8 mouse cellular contexts compared by ENCODE assay signal in the genomic region with DNA sequence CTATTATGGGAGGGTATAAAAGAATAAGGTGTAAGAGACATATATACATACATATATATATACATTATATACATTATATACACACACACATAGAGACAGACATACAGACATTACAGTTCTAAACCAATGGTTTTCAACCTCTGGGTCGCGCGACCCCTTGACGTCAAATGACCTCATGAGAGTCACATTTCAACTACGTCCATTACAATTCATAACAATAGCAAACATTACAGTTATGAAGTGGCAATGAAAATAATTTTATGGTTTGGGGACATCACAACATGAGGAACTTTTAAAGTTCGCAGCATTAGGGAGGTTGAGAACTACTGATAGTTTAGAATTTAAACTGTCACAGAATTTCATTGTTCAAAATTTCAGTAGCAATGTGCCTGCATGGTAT. TPM values are rescaled to one million over a fixed set of nuclear protein-coding genes. Genes with fewer than 3 reads are reported as not detected.
DNase-seq lines count a peak whose midpoint lies in the region; ATAC-seq lines count a peak whose summit lies in the region.

No protein-coding gene starts in this region.

- H3K9ac ChIP-seq in heart, embryonic 15.5 days = peak overlapping the region; percentile 98
- H3K9ac ChIP-seq in embryonic facial prominence, embryonic 11.5 days (replicated peaks; ENCODE audit: low read length) = no peak overlapping the region
- H3K9ac ChIP-seq in hindbrain, embryonic 13.5 days = peak overlapping the region; percentile 98; the same call in 1 of the 2 replicates

- intact Hi-C loops in heart, postnatal 25 days (cut with DNase I) = loop anchor here (2.0 to 10.0 kb wide), 4 partner anchors 29 to 217 kb away; a partner anchor contains a TSS

- H3K4me1 ChIP-seq in heart, embryonic 15.5 days (replicated peaks) = peaks cover 25% of the 10 kb centered on the region
- H3K4me1 ChIP-seq in embryonic facial prominence, embryonic 11.5 days (ENCODE audit: control insufficient read depth, insufficient read depth, low read length) = no peaks in the 10 kb centered on the region
- H3K4me1 ChIP-seq in hindbrain, embryonic 13.5 days (replicated peaks) = peaks cover 29% of the 10 kb centered on the region
- peaks cover 25% of the 10 kb centered on the region for H3K4me1 ChIP-seq in midbrain, embryonic 10.5 days

- H3K36me3 ChIP-seq in heart, embryonic 15.5 days = no peaks in the 10 kb centered on the region
- no peaks in the 10 kb centered on the region for H3K36me3 ChIP-seq in embryonic facial prominence, embryonic 11.5 days (replicated peaks; ENCODE audit: control insufficient read depth, insufficient read depth, low read depth, low read length)
- no peaks in the 10 kb centered on the region for H3K36me3 ChIP-seq in hindbrain, embryonic 13.5 days
- peaks cover 3% of the 10 kb centered on the region; the same call in 1 of the 2 replicates for H3K36me3 ChIP-seq in midbrain, embryonic 10.5 days

- WGBS in heart, embryonic 15.5 days = 69% methylated on average over 6 of the region's 6 CpGs
- WGBS in embryonic facial prominence, embryonic 11.5 days = 65% methylated on average over 6 of the region's 6 CpGs
- 74% methylated on average over 6 of the region's 6 CpGs for WGBS in hindbrain, embryonic 13.5 days
- WGBS in midbrain, embryonic 10.5 days = 81% methylated on average over 6 of the region's 6 CpGs

- DNase-seq in heart, postnatal 25 days (ENCODE audit: low spot score) = no peak
- peak; percentile 23 for DNase-seq in embryonic facial prominence, embryonic 11.5 days (ENCODE audit: low spot score)
- no peak for DNase-seq in midbrain, embryonic 10.5 days (ENCODE audit: low spot score)
- no peak for DNase-seq in adrenal gland, postnatal 4 days (ENCODE audit: low spot score in 2 of 2)
- DNase-seq in spleen, adult 12 weeks (ENCODE audit: low spot score) = no peak
- DNase-seq in layer of hippocampus, adult 9-11 months = no peak

- H3K27ac ChIP-seq in heart, embryonic 15.5 days = no peak overlapping the region
- H3K27ac ChIP-seq in embryonic facial prominence, embryonic 11.5 days (replicated peaks; ENCODE audit: low read depth, low read length) = no peak overlapping the region
- H3K27ac ChIP-seq in hindbrain, embryonic 13.5 days = no peak overlapping the region
- no peak overlapping the region for H3K27ac ChIP-seq in midbrain, embryonic 10.5 days (replicated peaks)

- no peak for ATAC-seq in heart, embryonic 15.5 days (replicated peaks; ENCODE audit: insufficient number of reproducible peaks, insufficient read depth, low FRiP score, low read depth)
- ATAC-seq in embryonic facial prominence, embryonic 11.5 days (replicated peaks; ENCODE audit: insufficient number of reproducible peaks, low FRiP score, low TSS enrichment, low read depth) = no peak
- ATAC-seq in hindbrain, embryonic 13.5 days (ENCODE audit: low FRiP score) = no peak

- no peaks in the 10 kb centered on the region for H3K9me3 ChIP-seq in heart, embryonic 15.5 days (replicated peaks)
- H3K9me3 ChIP-seq in embryonic facial prominence, embryonic 11.5 days (replicated peaks; ENCODE audit: control insufficient read depth, low read length) = no peaks in the 10 kb centered on the region
- H3K9me3 ChIP-seq in hindbrain, embryonic 13.5 days = no peaks in the 10 kb centered on the region
- peaks cover 5% of the 10 kb centered on the region; the same call in 1 of the 2 replicates for H3K9me3 ChIP-seq in midbrain, embryonic 10.5 days (replicated peaks)

- peak overlapping the region; percentile 72 for H3K4me2 ChIP-seq in heart, embryonic 15.5 days
- peak overlapping the region; percentile 71 for H3K4me2 ChIP-seq in embryonic facial prominence, embryonic 11.5 days (ENCODE audit: low read depth, low read length)
- peak overlapping the region; percentile 66 for H3K4me2 ChIP-seq in hindbrain, embryonic 13.5 days

- H3K4me3 ChIP-seq in heart, embryonic 15.5 days = peak overlapping the region; percentile 79
- H3K4me3 ChIP-seq in embryonic facial prominence, embryonic 11.5 days (ENCODE audit: low read depth, low read length) = peak overlapping the region; percentile 91; the same call in 1 of the 2 replicates
- H3K4me3 ChIP-seq in hindbrain, embryonic 13.5 days = peak overlapping the region; percentile 91
- peak overlapping the region; percentile 89 for H3K4me3 ChIP-seq in midbrain, embryonic 10.5 days

- H3K27me3 ChIP-seq in heart, embryonic 15.5 days = no peaks in the 10 kb centered on the region
- H3K27me3 ChIP-seq in embryonic facial prominence, embryonic 11.5 days (ENCODE audit: control insufficient read depth, insufficient read depth, low read length) = no peaks in the 10 kb centered on the region
- no peaks in the 10 kb centered on the region for H3K27me3 ChIP-seq in hindbrain, embryonic 13.5 days
- H3K27me3 ChIP-seq in midbrain, embryonic 10.5 days (ENCODE audit: low read depth, poor library complexity, severe bottlenecking) = no peaks in the 10 kb centered on the region

RNA-seq across cellular contexts. Expression of a gene that starts 1.5 kb away (rescaled TPM):
- 5.1 TPM in 2 replicates for polyA plus RNA-seq in heart, embryonic 15.5 days (2015; fragmentation: Nextera tagmentation; extraction: Ambion mirVana)
- total RNA-seq in heart, postnatal 25 days (2021) = 10 to 100 TPM; 14.5 to 16.1 TPM
- polyA plus RNA-seq in embryonic facial prominence, embryonic 11.5 days (2014; fragmentation: Nextera tagmentation; extraction: Ambion mirVana) = 4.7 and 6.6 TPM in 2 replicates
- polyA plus RNA-seq in hindbrain, embryonic 13.5 days (2015; fragmentation: Nextera tagmentation; extraction: Ambion mirVana) = 5.7 TPM in 2 replicates
- 2.7 and 3.9 TPM in 2 replicates for polyA plus RNA-seq in midbrain, embryonic 10.5 days (2016; fragmentation: Nextera tagmentation; extraction: Ambion mirVana)
- total RNA-seq in adrenal gland, postnatal 4 days (2021) = 10 to 100 TPM; 17.5 to 17.7 TPM

RNA-seq across cellular contexts. Expression of a gene that starts 40.8 kb away (rescaled TPM):
- polyA plus RNA-seq in heart, embryonic 15.5 days (2015; fragmentation: Nextera tagmentation; extraction: Ambion mirVana) = 791 and 1,187 TPM in 2 replicates
- 1,000 to 10,000 TPM; 6,036 to 6,221 TPM for total RNA-seq in heart, postnatal 25 days (2021)
- 1.0 and 2.7 TPM in 2 replicates for polyA plus RNA-seq in embryonic facial prominence, embryonic 11.5 days (2014; fragmentation: Nextera tagmentation; extraction: Ambion mirVana)
- polyA plus RNA-seq in hindbrain, embryonic 13.5 days (2015; fragmentation: Nextera tagmentation; extraction: Ambion mirVana) = 1.5 and 1.8 TPM in 2 replicates
- polyA plus RNA-seq in midbrain, embryonic 10.5 days (2016; fragmentation: Nextera tagmentation; extraction: Ambion mirVana) = 0.69 and 0.91 TPM in 2 replicates
- under 1 TPM in 1 of 2 experiments, not detected in 1; 0.45 TPM for total RNA-seq in adrenal gland, postnatal 4 days (2021)

Comparison
In these comparisons a context has a peak if more than half of its experiments do, and no peak if none do; other contexts are left out.
1. RNA of a gene that starts 40.8 kb away (polyA plus RNA-seq): 791 to 1,187 TPM in heart, embryonic 15.5 days; 1.0 to 2.7 TPM in embryonic facial prominence, embryonic 11.5 days, 1.5 to 1.8 TPM in hindbrain, embryonic 13.5 days and 0.69 to 0.91 TPM in midbrain, embryonic 10.5 days; every median in the first group is over 100 times any median in the second.
2. Peak in every context shown above with its lines, with median percentiles within 50 percentile points of each other: H3K4me2 ChIP-seq and H3K4me3 ChIP-seq.